Mouse (Mus musculus): ENCODE data around the gene Agrn.

GRCm38 (mm10) chr4:156183747-156184146 is 13.5 kb downstream of the Agrn start:
- TF ChIP-seq CTCF (IDR thresholded peaks at IDR 0.05; ENCODE audit: low read depth): no peak
- no peak for TF ChIP-seq EP300 (IDR thresholded peaks at IDR 0.05; ENCODE audit: low read depth)
